Mouse (Mus musculus): ENCODE measurements around the gene Obox6. TPM values are rescaled to one million over a fixed set of nuclear protein-coding genes. Genes with fewer than 3 reads are reported as not detected.

Obox6 gene
- not detected for total RNA-seq (2021)
- long read RNA-seq, experiment 1 = 0 reads
- long read RNA-seq, experiment 2 = 0 reads

DNA sequence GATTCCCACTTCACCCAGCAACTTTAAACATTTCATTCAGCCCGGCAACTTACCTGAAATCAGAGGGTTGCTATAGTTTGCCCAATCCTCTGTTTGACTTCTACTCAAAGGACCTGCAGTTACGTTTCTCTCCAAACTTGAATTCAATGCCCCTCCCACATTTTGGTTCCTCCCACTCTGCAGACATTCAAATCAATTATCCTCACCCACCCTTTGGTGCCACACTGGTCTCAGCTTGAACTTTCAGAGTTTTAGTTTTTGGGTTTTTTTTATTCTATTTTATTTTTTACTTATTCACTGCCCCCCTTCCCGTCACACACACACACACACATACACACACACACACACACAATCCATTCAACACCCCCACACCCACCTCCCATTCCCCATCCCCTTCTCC, at the start of gene Obox6:
TSS of gene Obox6 (minus strand) at position 101 of the 400 bp plus-strand sequence.
- DNase-seq = no peak

DNA sequence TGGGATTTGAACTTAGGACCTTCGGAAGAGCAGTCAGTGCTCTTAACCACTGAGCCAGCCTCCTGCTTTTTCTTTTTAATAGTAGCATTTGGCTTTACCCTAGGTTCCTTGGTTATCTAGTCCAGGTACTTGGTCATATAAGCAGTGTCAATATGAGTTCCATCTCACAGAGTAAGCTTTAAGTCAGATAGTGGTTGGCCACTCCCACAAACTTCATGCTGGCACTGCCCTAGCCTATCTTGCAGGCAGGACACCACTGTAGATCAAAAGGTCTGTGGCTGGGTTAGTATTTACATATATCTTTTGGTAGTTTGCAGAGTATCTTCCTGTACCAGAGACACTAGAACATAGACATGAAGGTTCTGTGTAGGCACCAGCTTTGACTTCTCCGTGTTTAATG, 44.6 kb upstream of the Obox6 start:
- no peak for DNase-seq

DNA sequence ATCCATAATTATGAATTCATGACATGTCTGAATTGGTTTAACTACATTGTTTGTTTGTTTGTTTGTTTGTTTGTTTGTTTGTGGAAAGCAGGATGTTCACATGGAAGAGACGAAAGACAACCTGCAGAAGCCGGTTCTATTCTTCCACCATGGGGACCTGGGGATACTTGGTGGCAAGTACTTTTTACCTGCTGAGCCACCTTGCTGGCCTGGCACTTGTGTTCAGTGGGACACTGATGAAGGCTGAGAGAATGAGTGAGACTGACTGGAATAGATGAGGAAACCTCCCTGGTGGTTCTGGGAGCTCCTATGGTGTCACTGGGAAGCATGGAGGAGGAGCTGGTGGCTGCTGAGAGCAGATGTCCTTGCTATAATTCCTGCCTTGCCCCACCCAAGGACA, 42.8 kb upstream of the Obox6 start, which contains the start of gene Crxos:
TSS of gene Crxos (plus strand) at position 301 of the 400 bp plus-strand sequence.
- no peak for DNase-seq

GRCm38 (mm10) chr7:15881831-15882230, 42.4 kb upstream of the Obox6 start:
- no peak for DNase-seq

DNA sequence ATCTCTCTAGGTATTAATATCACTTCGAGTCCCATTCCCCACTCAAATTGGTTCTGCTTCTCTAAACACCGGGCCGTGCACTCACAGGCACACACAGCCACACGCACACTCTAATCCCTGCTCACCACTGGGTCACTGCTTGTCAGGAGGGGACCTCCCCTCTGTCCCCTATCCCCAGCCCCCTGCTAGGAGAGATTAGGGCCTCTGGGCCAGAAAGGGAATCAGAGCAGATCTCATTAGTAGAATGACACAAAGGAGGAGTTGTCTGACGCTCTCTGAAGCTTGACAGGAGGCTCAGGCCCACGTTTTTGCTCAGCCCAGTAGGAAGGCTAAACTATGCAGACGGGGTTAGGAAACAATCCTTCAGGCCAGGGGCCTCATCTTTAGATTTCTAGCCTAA, 41.9 kb upstream of the Obox6 start:
- no peak for DNase-seq

DNA sequence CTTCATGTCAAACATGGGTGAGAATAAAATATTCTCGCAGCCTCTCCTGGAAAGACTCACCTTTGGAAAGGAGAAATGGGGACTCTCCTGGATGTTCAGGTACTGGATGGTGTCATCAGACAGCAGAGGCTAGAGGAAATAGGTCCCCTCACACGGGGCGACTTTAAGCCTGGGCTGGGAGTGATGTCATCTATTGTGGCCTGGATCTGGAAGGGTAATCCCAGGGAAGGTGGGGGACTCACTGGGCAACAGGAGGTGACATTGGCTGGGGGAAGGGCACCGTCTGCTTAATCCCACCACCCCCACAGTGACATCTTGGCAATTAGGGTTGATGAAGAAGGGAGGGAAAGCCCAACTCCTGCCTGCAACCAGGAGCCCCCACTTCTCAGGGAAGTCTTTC, 40.3 kb upstream of the Obox6 start, which contains the start of gene Crx:
TSS of gene Crx (minus strand) at position 213 of the 400 bp plus-strand sequence.
- DNase-seq = no peak

- no peak for DNase-seq
These were observed 24.6 kb upstream of the Obox6 start for GRCm38 (mm10) chr7:15864104-15864503.

GRCm38 (mm10) chr7:15859657-15860056, 20.2 kb upstream of the Obox6 start:
- peak; percentile 4 for DNase-seq

Other genes with a start within 250 kb of the Obox6 start
- gene Obox3, start 199.8 kb downstream of the Obox6 start, total RNA-seq (2021) = not detected
- gene Obox5, start 89.5 kb downstream of the Obox6 start, total RNA-seq (2021) = not detected
- not detected for gene Crx, start 40.3 kb upstream of the Obox6 start, total RNA-seq (2021)
- under 1 TPM in 1 of 2 experiments, not detected in 1; 0.42 TPM for gene Crxos, start 42.9 kb upstream of the Obox6 start, total RNA-seq (2021)
- gene Selenow, start 82.7 kb upstream of the Obox6 start, total RNA-seq (2021) = 100 to 1,000 TPM; 187 to 228 TPM
- gene Nop53, start 106.4 kb upstream of the Obox6 start, total RNA-seq (2021) = 100 to 1,000 TPM; 198 to 201 TPM
- 100 to 1,000 TPM; 140 to 156 TPM for gene Ehd2, start 127.9 kb upstream of the Obox6 start, total RNA-seq (2021)
- 10 to 100 TPM in 1 of 2 experiments, 1 to 10 TPM in 1; 8.5 to 11.0 TPM for gene Bicra, start 208.2 kb upstream of the Obox6 start, total RNA-seq (2021)
- gene Zfp541, start 222.1 kb upstream of the Obox6 start, total RNA-seq (2021) = under 1 TPM; 0.09 TPM

All from adrenal gland, postnatal 10 days (tissue).